Mouse (Mus musculus) embryonic facial prominence, embryonic 13.5 days (tissue): Measurements from ENCODE around the gene Cct7. TPM values are rescaled to one million over a fixed set of nuclear protein-coding genes. Genes with fewer than 3 reads are reported as not detected.
A peak's percentile ranks its signal among the peaks of the same experiment; 100 is the strongest.

Source experiments
- ATAC-seq: fragments of 200-750 bp; cut with Nextera tagmentation; 2 replicates; pipeline ENCODE4 v1.8.0; 2017; ENCODE audit warnings: low read depth; ENCODE audit not compliant: insufficient number of reproducible peaks, insufficient read depth, low FRiP score, low TSS enrichment
- H3K27ac ChIP-seq: fragments of 300-500 bp; sonication (generic); 2 replicates; pipeline ENCODE4 v1.5.1; 2015; ENCODE audit warnings: moderate library complexity, mild to moderate bottlenecking, inconsistent platforms
- H3K27me3 ChIP-seq: fragments of 300-500 bp; sonication (generic); 2 replicates; pipeline ENCODE4 v1.6.1; 2015; ENCODE audit warnings: mild to moderate bottlenecking, inconsistent platforms
- H3K36me3 ChIP-seq: fragments of 300-500 bp; sonication (generic); 2 replicates; pipeline ENCODE4 v1.6.1; 2015; ENCODE audit warnings: mild to moderate bottlenecking, inconsistent platforms
- H3K4me1 ChIP-seq: fragments of 300-500 bp; sonication (generic); 2 replicates; pipeline ENCODE4 v1.6.1; 2015; ENCODE audit warnings: inconsistent platforms
- H3K4me2 ChIP-seq: fragments of 300-500 bp; sonication (generic); 2 replicates; pipeline ENCODE4 v1.6.1; 2015; ENCODE audit warnings: moderate library complexity, mild to moderate bottlenecking, inconsistent platforms
- H3K4me3 ChIP-seq: fragments of 300-500 bp; sonication (generic); 2 replicates; pipeline ENCODE4 v1.5.1; 2015; ENCODE audit warnings: mild to moderate bottlenecking, inconsistent platforms
- H3K9ac ChIP-seq: fragments of 300-500 bp; sonication (generic); 2 replicates; pipeline ENCODE4 v1.6.1; 2015; ENCODE audit warnings: mild to moderate bottlenecking, inconsistent platforms
- H3K9me3 ChIP-seq: fragments of 300-500 bp; sonication (generic); 2 replicates; pipeline ENCODE4 v1.6.1; 2016; ENCODE audit warnings: inconsistent platforms
- WGBS: fragments of 180-500 bp; shearing (Covaris S2); methylation state at CpG from one replicate; pipeline ENCODE4 v1.1.7; 2015; ENCODE audit warnings: mixed read lengths; 5-methylcytosine and 5-hydroxymethylcytosine counted together
- polyA plus RNA-seq: library from polyadenylated mRNA; unstranded; fragments of >200 nt; fragmentation: Nextera tagmentation; extraction: Ambion mirVana; gene quantifications from 2 replicates; pipeline ENCODE4 v1.2.1, GENCODE M21; 2015

Cct7 gene
- polyA plus RNA-seq, 1 experiment from 2014 or later = 471 TPM

GRCm38 (mm10) chr6:85459621-85460020 lies 8.3 kb downstream of the Cct7 start:
- no peak for ATAC-seq
- Histone ChIP-seq H3K4me1 (peaks cover 7% of the 10 kb centered on the region; the same call in 1 of the 2 replicates), H3K36me3 (peaks cover 63% of the 10 kb centered on the region), H3K9me3 (no peaks in the 10 kb centered on the region), H3K27ac (no peak overlapping the region), H3K9ac (no peak overlapping the region), H3K27me3 (no peaks in the 10 kb centered on the region), H3K4me2 (no peak overlapping the region), H3K4me3 (no peak overlapping the region)
- 87% methylated on average over 2 of the region's 2 CpGs for WGBS

GRCm38 (mm10) chr6:85465381-85465780 lies 14.1 kb downstream of the Cct7 start:
- no peak overlapping the region for H3K27ac ChIP-seq
- no peak overlapping the region for H3K4me3 ChIP-seq
- H3K36me3 ChIP-seq = peaks cover 97% of the 10 kb centered on the region
- H3K4me2 ChIP-seq = no peak overlapping the region
- no peaks in the 10 kb centered on the region for H3K27me3 ChIP-seq
- H3K9me3 ChIP-seq = no peaks in the 10 kb centered on the region
- no peaks in the 10 kb centered on the region for H3K4me1 ChIP-seq
- no peak overlapping the region for H3K9ac ChIP-seq
- no peak for ATAC-seq

GRCm38 (mm10) chr6:85469660-85470430 lies 18.5 kb downstream of the Cct7 start:
- Histone ChIP-seq H3K4me2 (no peak overlapping the region), H3K36me3 (peaks cover 53% of the 10 kb centered on the region), H3K9me3 (no peaks in the 10 kb centered on the region), H3K4me3 (no peak overlapping the region), H3K4me1 (no peaks in the 10 kb centered on the region), H3K27me3 (no peaks in the 10 kb centered on the region), H3K27ac (no peak overlapping the region), H3K9ac (no peak overlapping the region)
- WGBS = 74% methylated on average over 5 of the region's 5 CpGs
- no peak for ATAC-seq

GRCm38 (mm10) chr6:85471962-85472361 lies 20.6 kb downstream of the Cct7 start:
- Histone ChIP-seq H3K36me3 (peaks cover 31% of the 10 kb centered on the region), H3K4me1 (no peaks in the 10 kb centered on the region), H3K9ac (no peak overlapping the region), H3K27ac (no peak overlapping the region), H3K27me3 (no peaks in the 10 kb centered on the region), H3K4me3 (no peak overlapping the region), H3K9me3 (no peaks in the 10 kb centered on the region), H3K4me2 (no peak overlapping the region)
- WGBS = 55% methylated on average over 8 of the region's 8 CpGs
- no peak for ATAC-seq

GRCm38 (mm10) chr6:85472542-85472941 lies 21.2 kb downstream of the Cct7 start:
- Histone ChIP-seq H3K4me1 (0 out of 2 replicates have a peak, but pooled peaks cover 2% of the 10 kb centered on the region), H3K27me3 (peaks cover 2% of the 10 kb centered on the region; the same call in 1 of the 2 replicates), H3K36me3 (peaks cover 26% of the 10 kb centered on the region), H3K4me2 (no peak overlapping the region), H3K4me3 (no peak overlapping the region), H3K27ac (no peak overlapping the region), H3K9ac (no peak overlapping the region; the same call in 1 of the 2 replicates), H3K9me3 (no peaks in the 10 kb centered on the region)
- 49% methylated on average over 5 of the region's 5 CpGs for WGBS
- ATAC-seq = no peak

GRCm38 (mm10) chr6:85475581-85475980 lies 24.3 kb downstream of the Cct7 start:
- Histone ChIP-seq H3K27ac (no peak overlapping the region), H3K9ac (no peak overlapping the region), H3K4me2 (no peak overlapping the region), H3K27me3 (peaks cover 30% of the 10 kb centered on the region), H3K4me1 (0 out of 2 replicates have a peak, but pooled peaks cover 2% of the 10 kb centered on the region), H3K4me3 (no peak overlapping the region), H3K36me3 (no peaks in the 10 kb centered on the region), H3K9me3 (no peaks in the 10 kb centered on the region)
- ATAC-seq = no peak
- WGBS = 90% methylated on average over 3 of the region's 3 CpGs

GRCm38 (mm10) chr6:85477366-85477917 lies 26.1 kb downstream of the Cct7 start:
- no peaks in the 10 kb centered on the region for H3K36me3 ChIP-seq

GRCm38 (mm10) chr6:85478416-85478815 lies 27.1 kb downstream of the Cct7 start:
- H3K4me3 ChIP-seq = no peak overlapping the region
- H3K27me3 ChIP-seq = peaks cover 55% of the 10 kb centered on the region
- H3K36me3 ChIP-seq = no peaks in the 10 kb centered on the region
- H3K4me1 ChIP-seq = 0 out of 2 replicates have a peak, but pooled peaks cover 2% of the 10 kb centered on the region
- no peak for ATAC-seq
- no peak overlapping the region for H3K9ac ChIP-seq
- no peaks in the 10 kb centered on the region for H3K9me3 ChIP-seq
- no peak overlapping the region for H3K27ac ChIP-seq
- WGBS = 44% methylated on average over 14 of the region's 14 CpGs
- H3K4me2 ChIP-seq = no peak overlapping the region

More at GRCm38 (mm10) chr6:85477366-85477917, 26.1 kb downstream of the Cct7 start:
- H3K9ac ChIP-seq = no peak overlapping the region
- no peak overlapping the region for H3K4me3 ChIP-seq
- H3K27me3 ChIP-seq = peaks cover 45% of the 10 kb centered on the region
- WGBS = 34% methylated on average over 10 of the region's 10 CpGs
- H3K4me2 ChIP-seq = no peak overlapping the region
- H3K4me1 ChIP-seq = 0 out of 2 replicates have a peak, but pooled peaks cover 2% of the 10 kb centered on the region
- H3K27ac ChIP-seq = no peak overlapping the region
- H3K9me3 ChIP-seq = no peaks in the 10 kb centered on the region
- ATAC-seq = no peak

GRCm38 (mm10) chr6:85479979-85480378 lies 28.7 kb downstream of the Cct7 start:
- Histone ChIP-seq H3K4me1 (peaks cover 16% of the 10 kb centered on the region), H3K9ac (no peak overlapping the region), H3K9me3 (no peaks in the 10 kb centered on the region), H3K27ac (no peak overlapping the region), H3K4me3 (no peak overlapping the region), H3K27me3 (peaks cover 71% of the 10 kb centered on the region), H3K4me2 (no peak overlapping the region), H3K36me3 (no peaks in the 10 kb centered on the region)
- WGBS = 81% methylated on average over 5 of the region's 5 CpGs
- ATAC-seq = no peak

GRCm38 (mm10) chr6:85480685-85481084 lies 29.4 kb downstream of the Cct7 start:
- H3K27me3 ChIP-seq = peaks cover 78% of the 10 kb centered on the region
- peaks cover 17% of the 10 kb centered on the region for H3K4me1 ChIP-seq
- no peak overlapping the region for H3K4me2 ChIP-seq
- H3K4me3 ChIP-seq = no peak overlapping the region
- no peak overlapping the region for H3K9ac ChIP-seq
- ATAC-seq = no peak
- no peaks in the 10 kb centered on the region for H3K36me3 ChIP-seq
- H3K27ac ChIP-seq = no peak overlapping the region
- H3K9me3 ChIP-seq = no peaks in the 10 kb centered on the region
- 68% methylated on average over 16 of the region's 16 CpGs for WGBS

- Histone ChIP-seq H3K27me3 (peaks cover 77% of the 10 kb centered on the region), H3K27ac (no peak overlapping the region), H3K9ac (peak overlapping the region; percentile 52; the same call in 1 of the 2 replicates), H3K4me2 (peak overlapping the region; percentile 64), H3K9me3 (no peaks in the 10 kb centered on the region), H3K4me3 (peak overlapping the region; percentile 43), H3K4me1 (peaks cover 15% of the 10 kb centered on the region), H3K36me3 (no peaks in the 10 kb centered on the region)
- ATAC-seq = no peak
- WGBS = 3% methylated on average over 92 of the region's 92 CpGs
Observed at GRCm38 (mm10) chr6:85483843-85484721, 32.8 kb downstream of the Cct7 start.
